Mouse (Mus musculus): Measurements from ENCODE around the gene Magea2. TPM values are rescaled to one million over a fixed set of nuclear protein-coding genes. Genes with fewer than 3 reads are reported as not detected.
"Not testable (repeated sequence)": the region's sequence is repeated elsewhere in the genome, so short reads cannot be mapped to it uniquely, and the experiment has no call there.

Gene Magea2
- polyA plus RNA-seq (2012; rRNA removed) (not detected in 2 replicates), polyA plus RNA-seq (2014; fragmentation: Nextera tagmentation; extraction: Ambion mirVana) (not detected in 2 replicates)

GRCm38 (mm10) chrX:155093566-155093965 is at the start of gene Magea2:
Magea2 (minus strand) TSS chrX:155093666.
- not testable (repeated sequence) for H3K36me3 ChIP-seq (ENCODE audit: control insufficient read depth, insufficient read depth, low read length); DNase-seq (ENCODE audit: low spot score); H3K9me3 ChIP-seq (ENCODE audit: control insufficient read depth, low read length); H3K4me3 ChIP-seq (replicated peaks; ENCODE audit: low read length); ATAC-seq (ENCODE audit: low FRiP score, low read depth); H3K4me2 ChIP-seq (replicated peaks; ENCODE audit: low read depth, low read length, severe bottlenecking); H3K9ac ChIP-seq (ENCODE audit: low read depth, low read length, severe bottlenecking); H3K27ac ChIP-seq (replicated peaks; ENCODE audit: low read depth, low read length); H3K4me1 ChIP-seq (ENCODE audit: control insufficient read depth, insufficient read depth, low read length); H3K27me3 ChIP-seq (ENCODE audit: control insufficient read depth, insufficient read depth, low read length)
- 73% methylated on average over 2 of the region's 4 CpGs for WGBS

- ATAC-seq (ENCODE audit: low FRiP score, low read depth), result not testable (repeated sequence)
Observed at GRCm38 (mm10) chrX:155128312-155128711, 34.8 kb upstream of the Magea2 start, which contains the start of gene Cldn34b2. Cldn34b2 (minus strand) TSS chrX:155128412.

GRCm38 (mm10) chrX:155098024-155098423 is 4.6 kb upstream of the Magea2 start:
- Histone ChIP-seq H3K4me3 (replicated peaks; ENCODE audit: low read length) (no peak overlapping the region), H3K36me3 (ENCODE audit: control insufficient read depth, insufficient read depth, low read length) (no peaks in the 10 kb centered on the region), H3K27me3 (ENCODE audit: control insufficient read depth, insufficient read depth, low read length) (no peaks in the 10 kb centered on the region), H3K9ac (ENCODE audit: low read depth, low read length, severe bottlenecking) (no peak overlapping the region), H3K27ac (replicated peaks; ENCODE audit: low read depth, low read length) (no peak overlapping the region), H3K9me3 (ENCODE audit: control insufficient read depth, low read length) (no peaks in the 10 kb centered on the region), H3K4me1 (ENCODE audit: control insufficient read depth, insufficient read depth, low read length) (no peaks in the 10 kb centered on the region), H3K4me2 (replicated peaks; ENCODE audit: low read depth, low read length, severe bottlenecking) (no peak overlapping the region)
- DNase-seq (ENCODE audit: low spot score) (peak; percentile 9), ATAC-seq (ENCODE audit: low FRiP score, low read depth) (no peak)
- TF ChIP-seq POLR2A (IDR thresholded peaks at IDR 0.05; ENCODE audit: borderline replicate concordance, extremely low read depth, insufficient read depth, insufficient read length), result no peak

More at GRCm38 (mm10) chrX:155128312-155128711, 34.8 kb upstream of the Magea2 start, which contains the start of gene Cldn34b2:
- H3K9ac ChIP-seq (ENCODE audit: low read depth, low read length, severe bottlenecking); H3K9me3 ChIP-seq (ENCODE audit: control insufficient read depth, low read length); H3K27me3 ChIP-seq (ENCODE audit: control insufficient read depth, insufficient read depth, low read length); H3K4me2 ChIP-seq (replicated peaks; ENCODE audit: low read depth, low read length, severe bottlenecking); H3K27ac ChIP-seq (replicated peaks; ENCODE audit: low read depth, low read length); H3K4me3 ChIP-seq (replicated peaks; ENCODE audit: low read length); H3K4me1 ChIP-seq (ENCODE audit: control insufficient read depth, insufficient read depth, low read length); DNase-seq (ENCODE audit: low spot score); H3K36me3 ChIP-seq (ENCODE audit: control insufficient read depth, insufficient read depth, low read length): not testable (repeated sequence)
- 76% methylated on average over 3 of the region's 3 CpGs for WGBS

GRCm38 (mm10) chrX:155089693-155090092 is 3.8 kb downstream of the Magea2 start, which contains the start of gene Magea1:
Magea1 (minus strand) TSS chrX:155089793.
- H3K9ac ChIP-seq (ENCODE audit: low read depth, low read length, severe bottlenecking); H3K27me3 ChIP-seq (ENCODE audit: control insufficient read depth, insufficient read depth, low read length); H3K4me1 ChIP-seq (ENCODE audit: control insufficient read depth, insufficient read depth, low read length); H3K4me3 ChIP-seq (replicated peaks; ENCODE audit: low read length); H3K4me2 ChIP-seq (replicated peaks; ENCODE audit: low read depth, low read length, severe bottlenecking); ATAC-seq (ENCODE audit: low FRiP score, low read depth); H3K36me3 ChIP-seq (ENCODE audit: control insufficient read depth, insufficient read depth, low read length); H3K9me3 ChIP-seq (ENCODE audit: control insufficient read depth, low read length); DNase-seq (ENCODE audit: low spot score); H3K27ac ChIP-seq (replicated peaks; ENCODE audit: low read depth, low read length): not testable (repeated sequence)
- 83% methylated on average over 1 of the region's 2 CpGs for WGBS

- not testable (repeated sequence) for H3K4me1 ChIP-seq (ENCODE audit: control insufficient read depth, insufficient read depth, low read length); H3K27ac ChIP-seq (replicated peaks; ENCODE audit: low read depth, low read length); ATAC-seq (ENCODE audit: low FRiP score, low read depth); DNase-seq (ENCODE audit: low spot score); H3K9me3 ChIP-seq (ENCODE audit: control insufficient read depth, low read length); H3K9ac ChIP-seq (ENCODE audit: low read depth, low read length, severe bottlenecking); H3K27me3 ChIP-seq (ENCODE audit: control insufficient read depth, insufficient read depth, low read length); H3K4me2 ChIP-seq (replicated peaks; ENCODE audit: low read depth, low read length, severe bottlenecking); H3K36me3 ChIP-seq (ENCODE audit: control insufficient read depth, insufficient read depth, low read length); H3K4me3 ChIP-seq (replicated peaks; ENCODE audit: low read length)
- 87% methylated on average over 11 of the region's 16 CpGs for WGBS
Observed at GRCm38 (mm10) chrX:155063045-155063444, 30.4 kb downstream of the Magea2 start, which contains the start of gene Magea5. Magea5 (minus strand) TSS chrX:155063145.

GRCm38 (mm10) chrX:154995750-154996149 is 97.7 kb downstream of the Magea2 start, which contains the start of gene Magea8:
Magea8 (minus strand) TSS chrX:154995850.
- not testable (repeated sequence) for H3K4me3 ChIP-seq (replicated peaks; ENCODE audit: low read length); H3K9ac ChIP-seq (ENCODE audit: low read depth, low read length, severe bottlenecking); ATAC-seq (ENCODE audit: low FRiP score, low read depth); H3K36me3 ChIP-seq (ENCODE audit: control insufficient read depth, insufficient read depth, low read length); H3K27me3 ChIP-seq (ENCODE audit: control insufficient read depth, insufficient read depth, low read length); H3K4me2 ChIP-seq (replicated peaks; ENCODE audit: low read depth, low read length, severe bottlenecking); DNase-seq (ENCODE audit: low spot score); H3K9me3 ChIP-seq (ENCODE audit: control insufficient read depth, low read length); H3K27ac ChIP-seq (replicated peaks; ENCODE audit: low read depth, low read length); H3K4me1 ChIP-seq (ENCODE audit: control insufficient read depth, insufficient read depth, low read length)
- WGBS, result 84% methylated on average over 8 of the region's 11 CpGs

Other genes starting within 250 kb of the Magea2 start
- gene Cldn34b1, start 203.4 kb downstream of the Magea2 start, polyA plus RNA-seq (2012; rRNA removed), result not detected in 2 replicates
- gene Cldn34b1, start 203.4 kb downstream of the Magea2 start, polyA plus RNA-seq (2014; fragmentation: Nextera tagmentation; extraction: Ambion mirVana), result not detected in 2 replicates
- not detected in 2 replicates for gene Magea6, start 157.7 kb downstream of the Magea2 start, polyA plus RNA-seq (2012; rRNA removed)
- gene Magea6, start 157.7 kb downstream of the Magea2 start, polyA plus RNA-seq (2014; fragmentation: Nextera tagmentation; extraction: Ambion mirVana), result not detected in 2 replicates
- not detected in 2 replicates for gene Magea3, start 144.2 kb downstream of the Magea2 start, polyA plus RNA-seq (2012; rRNA removed)
- not detected in 2 replicates for gene Magea3, start 144.2 kb downstream of the Magea2 start, polyA plus RNA-seq (2014; fragmentation: Nextera tagmentation; extraction: Ambion mirVana)
- gene Magea8, start 97.8 kb downstream of the Magea2 start, polyA plus RNA-seq (2012; rRNA removed), result not detected in 2 replicates
- gene Magea8, start 97.8 kb downstream of the Magea2 start, polyA plus RNA-seq (2014; fragmentation: Nextera tagmentation; extraction: Ambion mirVana), result not detected in 2 replicates
- gene Magea5, start 30.5 kb downstream of the Magea2 start, polyA plus RNA-seq (2012; rRNA removed), result not detected in 2 replicates
- not detected in 2 replicates for gene Magea5, start 30.5 kb downstream of the Magea2 start, polyA plus RNA-seq (2014; fragmentation: Nextera tagmentation; extraction: Ambion mirVana)
- gene Magea1, start 3.9 kb downstream of the Magea2 start, polyA plus RNA-seq (2012; rRNA removed), result not detected in 2 replicates
- gene Magea1, start 3.9 kb downstream of the Magea2 start, polyA plus RNA-seq (2014; fragmentation: Nextera tagmentation; extraction: Ambion mirVana), result not detected in 2 replicates
- gene Cldn34b2, start 34.7 kb upstream of the Magea2 start, polyA plus RNA-seq (2012; rRNA removed), result not detected in 2 replicates
- not detected in 2 replicates for gene Cldn34b2, start 34.7 kb upstream of the Magea2 start, polyA plus RNA-seq (2014; fragmentation: Nextera tagmentation; extraction: Ambion mirVana)
- gene Sat1, start 122.8 kb upstream of the Magea2 start, polyA plus RNA-seq (2012; rRNA removed), result 60.7 and 77.5 TPM in 2 replicates
- gene Sat1, start 122.8 kb upstream of the Magea2 start, polyA plus RNA-seq (2014; fragmentation: Nextera tagmentation; extraction: Ambion mirVana), result 160 and 163 TPM in 2 replicates
- gene Acot9, start 168.8 kb upstream of the Magea2 start, polyA plus RNA-seq (2012; rRNA removed), result 24.1 and 26.5 TPM in 2 replicates
- gene Acot9, start 168.8 kb upstream of the Magea2 start, polyA plus RNA-seq (2014; fragmentation: Nextera tagmentation; extraction: Ambion mirVana), result 53.0 and 55.0 TPM in 2 replicates
- 203 and 231 TPM in 2 replicates for gene Prdx4, start 247.1 kb upstream of the Magea2 start, polyA plus RNA-seq (2012; rRNA removed)
- 320 and 328 TPM in 2 replicates for gene Prdx4, start 247.1 kb upstream of the Magea2 start, polyA plus RNA-seq (2014; fragmentation: Nextera tagmentation; extraction: Ambion mirVana)

Data from limb, embryonic 14.5 days (tissue).